Mouse (Mus musculus) MEL (cell line): ENCODE measurements around the gene Trp53rkb.

ENCODE experiments used
- CTCF ChIP-seq, 3 experiments: IDR thresholded peaks in 2 of 3; conservative IDR thresholded peaks in 1 of 3; 2 replicates each; pipeline ENCODE4 v1.5.1; 2011 to 2012; ENCODE audit warnings: low read length in 3 of 3, low read depth in 2 of 3, mild to moderate bottlenecking in 2 of 3, improper control_type of control experiment in 1 of 3, inconsistent platforms in 1 of 3, mixed read lengths in 1 of 3, moderate library complexity in 1 of 3; ENCODE audit not compliant: control insufficient read depth in 1 of 3, insufficient read depth in 1 of 3, poor library complexity in 1 of 3, severe bottlenecking in 1 of 3
- GABPA ChIP-seq: IDR thresholded peaks from 2 replicates; pipeline ENCODE4 v1.6.1; 2012; ENCODE audit warnings: low read depth, mild to moderate bottlenecking, inconsistent platforms, low read length, improper control_type of control experiment, moderate library complexity
- MAFK ChIP-seq: IDR thresholded peaks from 2 replicates; pipeline ENCODE4 v1.6.1; 2011; ENCODE audit warnings: low read depth, mild to moderate bottlenecking, low read length, improper control_type of control experiment, borderline replicate concordance
- MEF2A ChIP-seq: IDR thresholded peaks from 2 replicates; pipeline ENCODE4 v1.6.1; 2014; ENCODE audit warnings: low read depth, mild to moderate bottlenecking, inconsistent platforms, low read length, improper control_type of control experiment; ENCODE audit not compliant: poor library complexity, insufficient replicate concordance, severe bottlenecking; ENCODE audit errors: extremely low read depth
- MYC ChIP-seq: IDR thresholded peaks from 2 replicates; pipeline ENCODE4 v1.6.1; 2011; ENCODE audit warnings: low read depth, mild to moderate bottlenecking, low read length, improper control_type of control experiment, moderate library complexity
- POLR2A ChIP-seq, 2 experiments: IDR thresholded peaks; 2 replicates each; pipeline ENCODE4 v1.6.1; 2011 to 2012; ENCODE audit warnings: low read length in 2 of 2, mild to moderate bottlenecking in 2 of 2, control low read depth in 1 of 2, improper control_type of control experiment in 1 of 2, low read depth in 1 of 2, moderate library complexity in 1 of 2; ENCODE audit not compliant: control insufficient read depth in 1 of 2, insufficient read depth in 1 of 2, poor library complexity in 1 of 2
- POLR2AphosphoS2 ChIP-seq: IDR thresholded peaks from 2 replicates; pipeline ENCODE4 v1.6.1; 2011; ENCODE audit warnings: low read length, improper control_type of control experiment
- TCF12 ChIP-seq: IDR thresholded peaks from 2 replicates; pipeline ENCODE4 v1.6.1; 2014; ENCODE audit warnings: low read depth, mild to moderate bottlenecking, inconsistent platforms, low read length, improper control_type of control experiment, moderate library complexity
- USF1 ChIP-seq: IDR thresholded peaks from 2 replicates; pipeline ENCODE4 v1.6.1; 2014; ENCODE audit warnings: low read depth, mild to moderate bottlenecking, inconsistent platforms, low read length, improper control_type of control experiment, moderate library complexity
- ZMIZ1 ChIP-seq: IDR thresholded peaks from 2 replicates; pipeline ENCODE4 v1.6.1; 2012; ENCODE audit warnings: low read depth, mild to moderate bottlenecking, inconsistent platforms, low read length, improper control_type of control experiment, moderate library complexity

- TF ChIP-seq POLR2A (IDR thresholded peaks at IDR 0.05; ENCODE audit: control insufficient read depth in 1 of 2, insufficient read depth in 1 of 2, low read depth in 1 of 2, low read length in 2 of 2, poor library complexity in 1 of 2): no peak
- no peak for TF ChIP-seq USF1
- TF ChIP-seq GABPA: no peak
- TF ChIP-seq TCF12: no peak
- no peak for TF ChIP-seq MAFK
- no peak for TF ChIP-seq CTCF (IDR thresholded peaks at IDR 0.05 in 2 of 3, conservative IDR thresholded peaks at IDR 0.05 in 1 of 3; ENCODE audit: control insufficient read depth in 1 of 3, insufficient read depth in 1 of 3, low read depth in 2 of 3, low read length in 3 of 3, poor library complexity in 1 of 3, severe bottlenecking in 1 of 3)
- no peak for TF ChIP-seq MYC
- no peak for TF ChIP-seq ZMIZ1
- TF ChIP-seq MEF2A: no peak
- no peak for TF ChIP-seq POLR2AphosphoS2
Measured at GRCm38 (mm10) chr2:166779956-166780355, 12.4 kb upstream of the Trp53rkb start.
